Mouse (Mus musculus) E14TG2a.4 (cell line): ENCODE data around the gene Atp13a1.

Source experiments
- CTCF ChIP-seq: conservative IDR thresholded peaks from 2 replicates; pipeline ENCODE4 v1.5.1; 2014; ENCODE audit warnings: low read length
- NANOG ChIP-seq: IDR thresholded peaks from 2 replicates; pipeline ENCODE4 v1.6.1; 2014; ENCODE audit warnings: borderline replicate concordance, low read length, mixed read lengths
- POU5F1 ChIP-seq: IDR thresholded peaks from 2 replicates; pipeline ENCODE4 v1.6.1; 2014; ENCODE audit warnings: low read length, borderline replicate concordance

DNA sequence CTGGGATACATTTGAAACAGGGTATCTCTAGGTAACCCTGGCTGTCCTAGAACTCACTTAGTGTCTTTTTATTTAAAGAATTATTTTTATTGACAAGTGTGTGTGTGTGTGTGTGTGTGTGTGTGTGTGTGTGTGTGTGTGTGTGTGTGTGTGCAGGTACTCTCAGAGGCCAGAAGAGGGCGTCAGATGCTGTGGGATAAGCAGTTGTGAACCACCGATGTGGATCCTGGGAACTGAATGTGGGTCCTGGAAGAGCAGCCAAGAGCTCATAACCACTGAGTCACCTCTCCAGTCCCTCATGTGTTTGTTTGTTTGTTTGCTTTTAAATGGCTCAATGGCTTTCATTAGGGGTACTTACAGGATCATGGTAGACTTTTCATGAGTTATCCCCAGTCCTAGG, 23.9 kb downstream of the Atp13a1 start:
- TF ChIP-seq CTCF: peak; percentile 22; the same call in 1 of the 2 replicates
- TF ChIP-seq POU5F1: no peak
- TF ChIP-seq NANOG: no peak
